Mouse (Mus musculus): Measurements from ENCODE around the gene Zfp442.
"Not testable (repeated sequence)": the region's sequence is repeated elsewhere in the genome, so short reads cannot be mapped to it uniquely, and the experiment has no call there.

Zfp442 gene

GRCm38 (mm10) chr2:150451180-150451919, at the start of gene Zfp442:
TSS of gene Zfp442 (minus strand) at chr2:150451486.
- peak; percentile 69 for DNase-seq (ENCODE audit: low read depth, low spot score)

GRCm38 (mm10) chr2:150500124-150500973, 49.1 kb upstream of the Zfp442 start:
- peak; percentile 2 for DNase-seq (ENCODE audit: low read depth, low spot score)

- DNase-seq (ENCODE audit: low read depth, low spot score), result no peak
Observed at GRCm38 (mm10) chr2:150493031-150493430, 41.7 kb upstream of the Zfp442 start.

GRCm38 (mm10) chr2:150484939-150485778, 33.9 kb upstream of the Zfp442 start, which contains the start of gene Zfp345:
TSS of gene Zfp345 (minus strand) at chr2:150485091.
- not testable (repeated sequence) for DNase-seq (ENCODE audit: low read depth, low spot score)

GRCm38 (mm10) chr2:150439084-150439483, 12.2 kb downstream of the Zfp442 start:
- DNase-seq (ENCODE audit: low read depth, low spot score), result not testable (repeated sequence)

GRCm38 (mm10) chr2:150412146-150412545, 39.1 kb downstream of the Zfp442 start:
- DNase-seq (ENCODE audit: low read depth, low spot score), result not testable (repeated sequence)

GRCm38 (mm10) chr2:150390198-150390597, 61.1 kb downstream of the Zfp442 start:
- DNase-seq (ENCODE audit: low read depth, low spot score), result no peak

- DNase-seq (ENCODE audit: low read depth, low spot score), result not testable (repeated sequence)
Observed at GRCm38 (mm10) chr2:150385553-150386106, 65.7 kb downstream of the Zfp442 start.

- no peak for DNase-seq (ENCODE audit: low read depth, low spot score)
Observed at GRCm38 (mm10) chr2:150362878-150363229, 88.4 kb downstream of the Zfp442 start.

- peak; percentile 86 for DNase-seq (ENCODE audit: low read depth, low spot score)
Observed at GRCm38 (mm10) chr2:150362113-150362877, 89.0 kb downstream of the Zfp442 start, which contains the start of gene 3300002I08Rik. TSS of gene 3300002I08Rik (minus strand) at chr2:150362765.

All from mesoderm, embryonic 11.5 days (tissue).